Mouse (Mus musculus) embryonic facial prominence, embryonic 11.5 days (tissue): ENCODE data around the gene 3110021N24Rik. TPM values are rescaled to one million over a fixed set of nuclear protein-coding genes. Genes with fewer than 3 reads are reported as not detected.

Source experiments
- ATAC-seq: fragments of 200-750 bp; cut with Nextera tagmentation; replicated peaks from 2 replicates; pipeline ENCODE4 v1.8.0; 2017; ENCODE audit warnings: low read depth; ENCODE audit not compliant: insufficient number of reproducible peaks, low FRiP score, low TSS enrichment
- DNase-seq: peaks from one replicate; pipeline ENCODE4 v3.0.0-alpha.2; 2015; ENCODE audit warnings: low spot score
- H3K27ac ChIP-seq: fragments of 300-500 bp; sonication (generic); replicated peaks from 2 replicates; pipeline ENCODE4 v1.5.1; 2014; ENCODE audit warnings: mild to moderate bottlenecking, low read depth, low read length, control low read depth
- H3K27me3 ChIP-seq: fragments of 300-500 bp; sonication (generic); 2 replicates; pipeline ENCODE4 v1.6.1; 2014; ENCODE audit warnings: mild to moderate bottlenecking, low read length, moderate library complexity, mixed read lengths; ENCODE audit not compliant: control insufficient read depth, insufficient read depth
- H3K36me3 ChIP-seq: fragments of 300-500 bp; sonication (generic); replicated peaks from 2 replicates; pipeline ENCODE4 v1.6.1; 2014; ENCODE audit warnings: low read depth, mild to moderate bottlenecking, low read length, moderate library complexity, mixed read lengths; ENCODE audit not compliant: control insufficient read depth, insufficient read depth
- H3K4me1 ChIP-seq: fragments of 300-500 bp; sonication (generic); 2 replicates; pipeline ENCODE4 v1.6.1; 2014; ENCODE audit warnings: low read length, mixed read lengths; ENCODE audit not compliant: control insufficient read depth, insufficient read depth
- H3K4me2 ChIP-seq: fragments of 300-500 bp; sonication (generic); 2 replicates; pipeline ENCODE4 v1.6.1; 2014; ENCODE audit warnings: low read depth, mild to moderate bottlenecking, control low read depth, low read length, moderate library complexity
- H3K4me3 ChIP-seq: fragments of 300-500 bp; sonication (generic); 2 replicates; pipeline ENCODE4 v1.5.1; 2014; ENCODE audit warnings: low read depth, low read length, control low read depth
- H3K9ac ChIP-seq: fragments of 300-500 bp; sonication (generic); replicated peaks from 2 replicates; pipeline ENCODE4 v1.6.1; 2014; ENCODE audit warnings: mild to moderate bottlenecking, control low read depth, low read length
- H3K9me3 ChIP-seq: fragments of 300-500 bp; sonication (generic); replicated peaks from 2 replicates; pipeline ENCODE4 v1.6.1; 2016; ENCODE audit warnings: mild to moderate bottlenecking, low read length, inconsistent platforms, mixed read lengths; ENCODE audit not compliant: control insufficient read depth
- WGBS: fragments of 180-500 bp; shearing (Covaris S2); extraction: QIAGEN DNeasy Blood & Tissue Kit; methylation state at CpG from one replicate; pipeline ENCODE4 v1.1.7; 2014; 5-methylcytosine and 5-hydroxymethylcytosine counted together
- polyA plus RNA-seq: library from polyadenylated mRNA; unstranded; fragments of >200 nt; fragmentation: Nextera tagmentation; extraction: Ambion mirVana; gene quantifications from 2 replicates; pipeline ENCODE4 v1.2.1, GENCODE M21; 2014

Gene 3110021N24Rik
- polyA plus RNA-seq, 1 experiment from 2014 or later, result 0.80 TPM

- 89% methylated on average over 2 of the region's 2 CpGs for WGBS
- no peak for ATAC-seq
Measured at GRCm38 (mm10) chr4:108803535-108803934, 84.1 kb downstream of the 3110021N24Rik start.

DNA sequence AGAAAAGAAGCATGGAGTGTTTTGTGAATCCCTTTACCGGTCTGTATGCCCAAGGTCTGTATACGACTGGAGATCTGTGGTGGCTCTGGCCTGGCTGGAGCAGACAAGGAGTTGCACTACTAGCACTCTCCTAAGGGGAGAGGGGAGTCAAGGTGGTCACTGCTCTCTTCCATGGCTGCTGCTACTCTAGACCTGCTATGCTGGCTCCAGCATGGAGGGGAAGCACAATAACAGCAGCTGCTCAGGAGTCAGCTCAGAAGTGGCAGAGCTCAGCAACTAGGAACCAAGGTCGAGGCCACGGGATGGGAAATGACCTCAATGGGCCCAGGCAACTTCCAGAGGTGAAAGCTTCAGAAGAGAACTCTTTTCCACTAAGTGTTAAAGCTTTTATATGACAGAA lies 91.7 kb downstream of the 3110021N24Rik start:
- 52% methylated on average over 4 of the region's 4 CpGs for WGBS
- no peak overlapping the region for H3K9ac ChIP-seq
- H3K4me3 ChIP-seq, result no peak overlapping the region
- H3K4me2 ChIP-seq, result no peak overlapping the region
- H3K9me3 ChIP-seq, result no peaks in the 10 kb centered on the region
- no peaks in the 10 kb centered on the region for H3K27me3 ChIP-seq
- peaks cover 2% of the 10 kb centered on the region; the same call in 1 of the 2 replicates for H3K36me3 ChIP-seq
- H3K4me1 ChIP-seq, result no peaks in the 10 kb centered on the region
- ATAC-seq, result no peak
- DNase-seq, result no peak
- H3K27ac ChIP-seq, result no peak overlapping the region

More at GRCm38 (mm10) chr4:108803535-108803934, 84.1 kb downstream of the 3110021N24Rik start:
- Histone ChIP-seq H3K36me3 (no peaks in the 10 kb centered on the region), H3K27me3 (no peaks in the 10 kb centered on the region), H3K4me3 (no peak overlapping the region), H3K9me3 (no peaks in the 10 kb centered on the region), H3K9ac (no peak overlapping the region), H3K4me2 (no peak overlapping the region), H3K27ac (no peak overlapping the region), H3K4me1 (no peaks in the 10 kb centered on the region)
- no peak for DNase-seq

DNA sequence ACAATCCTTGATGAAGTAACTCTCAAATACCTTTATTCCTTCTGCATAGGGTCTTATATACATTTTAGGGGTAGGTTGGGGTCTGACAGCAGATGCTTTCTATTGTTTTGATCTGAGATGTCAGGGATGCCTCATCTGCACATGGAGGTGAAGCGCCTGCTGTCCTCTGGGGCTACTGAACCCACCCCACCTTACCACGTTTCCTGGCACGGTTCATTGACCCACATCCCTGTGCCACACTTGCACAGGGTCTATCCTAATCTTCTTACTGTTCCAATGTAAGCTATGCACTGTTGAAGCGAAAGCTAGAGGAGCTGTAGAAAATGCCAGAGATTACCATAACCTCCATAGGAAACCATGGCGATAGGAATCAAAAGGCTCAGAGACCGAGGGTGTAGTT lies 92.1 kb downstream of the 3110021N24Rik start:
- DNase-seq (no peak), ATAC-seq (no peak)
- Histone ChIP-seq H3K27me3 (no peaks in the 10 kb centered on the region), H3K36me3 (peaks cover 2% of the 10 kb centered on the region; the same call in 1 of the 2 replicates), H3K4me1 (no peaks in the 10 kb centered on the region), H3K9ac (no peak overlapping the region), H3K4me3 (no peak overlapping the region), H3K27ac (no peak overlapping the region), H3K4me2 (no peak overlapping the region), H3K9me3 (no peaks in the 10 kb centered on the region)
- WGBS, result 67% methylated on average over 6 of the region's 6 CpGs

- H3K4me3 ChIP-seq, result no peak overlapping the region
- 91% methylated on average over 3 of the region's 3 CpGs for WGBS
- H3K4me1 ChIP-seq, result no peaks in the 10 kb centered on the region
- no peaks in the 10 kb centered on the region for H3K27me3 ChIP-seq
- H3K27ac ChIP-seq, result no peak overlapping the region
- no peak for DNase-seq
- no peaks in the 10 kb centered on the region for H3K9me3 ChIP-seq
- peaks cover 4% of the 10 kb centered on the region for H3K36me3 ChIP-seq
- H3K4me2 ChIP-seq, result no peak overlapping the region
- no peak overlapping the region for H3K9ac ChIP-seq
- no peak for ATAC-seq
Measured at GRCm38 (mm10) chr4:108825677-108826076, 106.2 kb downstream of the 3110021N24Rik start.

GRCm38 (mm10) chr4:108826096-108826495 lies 106.6 kb downstream of the 3110021N24Rik start:
- no peak for ATAC-seq
- Histone ChIP-seq H3K4me3 (no peak overlapping the region), H3K27ac (no peak overlapping the region), H3K4me1 (no peaks in the 10 kb centered on the region), H3K9me3 (no peaks in the 10 kb centered on the region), H3K36me3 (peaks cover 4% of the 10 kb centered on the region), H3K27me3 (no peaks in the 10 kb centered on the region), H3K4me2 (no peak overlapping the region), H3K9ac (no peak overlapping the region)
- 86% methylated on average over 1 of the region's 1 CpGs for WGBS
- no peak for DNase-seq

GRCm38 (mm10) chr4:108826643-108827042 lies 107.2 kb downstream of the 3110021N24Rik start:
- no peak overlapping the region for H3K27ac ChIP-seq
- 84% methylated on average over 2 of the region's 2 CpGs for WGBS
- no peak overlapping the region for H3K4me3 ChIP-seq
- no peaks in the 10 kb centered on the region for H3K4me1 ChIP-seq
- no peak for ATAC-seq
- H3K9ac ChIP-seq, result no peak overlapping the region
- H3K4me2 ChIP-seq, result no peak overlapping the region
- no peaks in the 10 kb centered on the region for H3K27me3 ChIP-seq
- peaks cover 4% of the 10 kb centered on the region for H3K36me3 ChIP-seq
- H3K9me3 ChIP-seq, result no peaks in the 10 kb centered on the region
- DNase-seq, result no peak

DNA sequence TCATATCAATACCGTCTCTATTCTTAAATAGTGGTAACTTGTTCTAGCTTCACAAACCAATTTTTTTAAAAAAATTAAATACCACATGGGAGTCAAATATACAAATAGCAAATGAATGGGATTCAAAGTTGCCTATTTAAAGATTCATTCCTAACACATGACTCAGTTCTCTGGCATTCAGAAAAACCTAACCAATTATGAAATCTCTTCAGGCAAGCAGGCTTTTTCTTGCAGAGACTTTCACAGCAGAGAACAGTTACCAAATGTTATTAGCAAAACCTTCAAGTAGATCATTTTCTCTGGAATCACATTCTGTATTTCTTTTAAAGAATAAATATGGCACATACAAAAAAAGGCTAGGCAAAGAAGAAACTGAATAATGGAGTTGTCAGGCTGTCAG lies 111.2 kb downstream of the 3110021N24Rik start:
- WGBS, result 83% methylated on average over 1 of the region's 1 CpGs
- DNase-seq (no peak), ATAC-seq (no peak)
- no peaks in the 10 kb centered on the region for H3K4me1 ChIP-seq
- H3K4me2 ChIP-seq, result no peak overlapping the region
- H3K4me3 ChIP-seq, result no peak overlapping the region
- no peaks in the 10 kb centered on the region for H3K27me3 ChIP-seq
- H3K36me3 ChIP-seq, result no peaks in the 10 kb centered on the region; the same call in 1 of the 2 replicates
- no peak overlapping the region for H3K9ac ChIP-seq
- no peaks in the 10 kb centered on the region for H3K9me3 ChIP-seq
- H3K27ac ChIP-seq, result no peak overlapping the region
